Mouse (Mus musculus): ENCODE measurements at regions not wholly inside any gene's neighbourhood (a gene's known extent, or its start where the extent isn't known, plus 50 kb on each side); places are given as distances from the start of the nearest gene placed in this dataset.
A peak's percentile ranks its signal among the peaks of the same experiment; 100 is the strongest.

GRCm38 (mm10) chr5:83533901-83534300 lies 178.9 kb upstream of the Tecrl start:
- DNase-seq (ENCODE audit: low read depth): no peak

- no peak for DNase-seq (ENCODE audit: low read depth)
Observed at GRCm38 (mm10) chr5:83518661-83519060, 163.7 kb upstream of the Tecrl start.

- DNase-seq (ENCODE audit: low read depth): no peak
Observed at GRCm38 (mm10) chr5:83484135-83484534, 129.1 kb upstream of the Tecrl start.

- peak; percentile 11 for DNase-seq (ENCODE audit: low read depth)
Observed at GRCm38 (mm10) chr5:83440259-83440658, 85.3 kb upstream of the Tecrl start.

GRCm38 (mm10) chr5:83436510-83436909 lies 81.5 kb upstream of the Tecrl start:
- no peak for DNase-seq (ENCODE audit: low read depth)

- no peak for DNase-seq (ENCODE audit: low read depth)
Observed at GRCm38 (mm10) chr5:83421708-83422107, 66.7 kb upstream of the Tecrl start.

GRCm38 (mm10) chr5:83410221-83410620 lies 55.2 kb upstream of the Tecrl start:
- no peak for DNase-seq (ENCODE audit: low read depth)

- DNase-seq (ENCODE audit: low read depth): no peak
Observed at GRCm38 (mm10) chr5:83405266-83405954, 50.4 kb upstream of the Tecrl start.

Data from fibroblast of lung, adult 2 months (primary cell).